Mouse (Mus musculus): ENCODE results near the gene Lrrc36. TPM values are rescaled to one million over a fixed set of nuclear protein-coding genes. Genes with fewer than 3 reads are reported as not detected.

Gene Lrrc36
- polyA plus RNA-seq, 1 experiment from 2014 or later = 0.88 TPM

DNA sequence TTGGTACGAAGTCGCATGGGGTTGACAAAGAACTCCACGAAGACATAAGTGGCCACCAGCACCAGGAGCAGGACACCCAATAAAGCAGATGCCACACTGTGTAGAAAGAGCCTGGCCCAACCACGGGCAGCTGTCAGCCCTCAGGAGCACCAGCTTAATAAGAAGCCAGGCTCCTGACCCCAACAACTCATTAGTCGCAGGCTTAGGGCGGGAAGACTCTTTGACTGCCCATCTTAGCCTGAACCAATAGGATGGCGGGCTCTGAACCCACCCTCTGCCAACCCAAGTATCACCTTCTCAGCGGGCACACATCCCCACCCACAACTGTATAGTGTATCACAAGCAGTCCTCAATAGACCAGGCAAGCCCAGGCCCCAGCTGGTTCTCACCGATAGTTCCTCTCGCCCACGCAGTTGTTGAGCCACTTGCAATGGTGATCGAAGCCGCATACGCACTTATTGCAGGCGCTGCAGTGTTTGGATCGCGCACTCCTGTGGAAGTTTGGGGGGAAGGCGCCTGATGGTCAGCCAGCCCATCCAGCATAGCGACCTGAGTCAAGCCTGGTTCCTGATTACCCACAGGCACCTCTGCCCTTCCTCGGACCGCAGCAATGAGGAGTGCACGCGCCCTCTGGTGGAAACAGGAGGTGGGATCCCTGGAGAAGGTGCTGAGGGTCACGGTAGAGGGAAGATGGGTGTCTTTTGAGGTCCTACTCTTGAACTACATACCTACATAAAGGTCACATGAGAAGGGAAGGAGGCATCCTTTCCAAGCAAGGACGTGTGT is 63.5 kb downstream of the Lrrc36 start:
- no peaks in the 10 kb centered on the region for H3K9me3 ChIP-seq
- H3K4me2 ChIP-seq (replicated peaks) = no peak overlapping the region
- H3K27me3 ChIP-seq = peaks cover 7% of the 10 kb centered on the region; the same call in 1 of the 2 replicates
- H3K36me3 ChIP-seq = 0 out of 2 replicates have a peak, but pooled peaks cover 3% of the 10 kb centered on the region
- H3K27ac ChIP-seq (replicated peaks) = no peak overlapping the region
- H3K9ac ChIP-seq (replicated peaks) = no peak overlapping the region
- peaks cover 23% of the 10 kb centered on the region for H3K4me1 ChIP-seq
- 41% methylated on average over 25 of the region's 25 CpGs for WGBS
- ATAC-seq (replicated peaks) = no peak
- H3K4me3 ChIP-seq = no peak overlapping the region

DNA sequence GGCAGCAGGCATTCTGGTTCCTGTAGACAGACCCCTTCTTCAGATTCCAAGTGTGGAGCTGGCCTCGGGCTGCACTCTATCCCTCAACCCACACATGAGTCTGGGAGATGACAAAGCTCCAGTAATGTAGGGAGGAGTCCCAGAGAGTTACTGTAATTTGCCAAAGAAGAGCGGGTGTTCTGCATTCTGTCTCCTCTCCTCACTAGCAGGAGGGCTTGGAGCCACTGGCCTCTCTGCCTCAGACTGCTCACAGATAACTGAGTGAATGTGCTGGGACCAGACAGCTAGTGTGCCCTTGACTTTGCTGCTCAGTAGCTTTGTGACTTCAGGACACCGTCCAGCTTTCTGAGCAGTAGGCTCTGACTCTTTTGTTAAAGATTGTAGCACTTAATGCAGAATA is 64.4 kb downstream of the Lrrc36 start:
- Histone ChIP-seq H3K9ac (replicated peaks) (no peak overlapping the region), H3K27me3 (peaks cover 7% of the 10 kb centered on the region; the same call in 1 of the 2 replicates), H3K27ac (replicated peaks) (no peak overlapping the region), H3K36me3 (0 out of 2 replicates have a peak, but pooled peaks cover 3% of the 10 kb centered on the region), H3K4me3 (no peak overlapping the region), H3K9me3 (no peaks in the 10 kb centered on the region), H3K4me2 (replicated peaks) (no peak overlapping the region), H3K4me1 (peaks cover 18% of the 10 kb centered on the region)
- no peak for ATAC-seq (replicated peaks)
- WGBS = 88% methylated on average over 3 of the region's 3 CpGs

DNA sequence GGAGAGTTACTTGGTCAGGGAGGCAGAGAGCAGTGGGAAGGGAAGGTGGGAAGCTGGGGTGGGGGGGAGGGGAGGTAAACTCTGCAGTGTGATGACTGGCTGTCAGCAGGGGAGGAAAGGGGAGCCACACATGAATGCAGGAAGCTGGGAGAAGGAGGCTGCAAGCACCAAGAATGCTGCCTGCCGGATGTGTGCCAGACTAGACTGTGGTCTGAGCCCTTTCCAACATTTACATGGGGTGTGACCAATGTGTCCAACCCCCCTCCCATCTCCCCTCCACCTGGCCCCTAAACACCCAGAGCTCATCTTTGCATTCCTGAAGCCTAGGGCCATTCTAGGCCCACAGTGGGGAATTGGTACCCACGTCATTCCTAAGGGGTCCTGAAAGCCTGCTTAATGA is 67.6 kb downstream of the Lrrc36 start:
- ATAC-seq (replicated peaks) = no peak
- Histone ChIP-seq H3K36me3 (0 out of 2 replicates have a peak, but pooled peaks cover 3% of the 10 kb centered on the region), H3K4me3 (no peak overlapping the region), H3K9me3 (no peaks in the 10 kb centered on the region), H3K27ac (replicated peaks) (no peak overlapping the region), H3K9ac (replicated peaks) (no peak overlapping the region), H3K4me2 (replicated peaks) (no peak overlapping the region), H3K27me3 (no peaks in the 10 kb centered on the region), H3K4me1 (no peaks in the 10 kb centered on the region)
- WGBS = 29% methylated on average over 2 of the region's 2 CpGs

DNA sequence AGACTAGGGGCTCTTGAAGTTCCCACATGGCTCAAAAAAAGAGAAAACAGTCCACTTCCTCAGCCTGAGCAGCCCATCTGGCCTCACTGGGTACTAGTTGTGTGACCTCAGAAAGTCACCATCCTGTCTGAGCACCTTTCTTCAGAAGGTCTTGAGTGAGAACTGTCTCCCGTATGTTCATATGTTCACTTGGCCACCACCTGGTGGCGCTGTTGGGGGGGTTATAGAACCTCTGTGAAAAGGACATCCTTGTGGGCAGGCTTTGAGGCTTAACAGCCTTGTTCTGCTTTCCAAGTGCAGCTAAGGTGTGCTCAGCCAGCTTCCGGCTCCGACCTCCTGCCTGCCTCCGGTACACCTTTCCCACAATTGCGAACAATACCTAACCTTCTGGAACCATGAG is 68.1 kb downstream of the Lrrc36 start:
- H3K9ac ChIP-seq (replicated peaks) = no peak overlapping the region
- WGBS = 65% methylated on average over 6 of the region's 6 CpGs
- no peak overlapping the region for H3K4me2 ChIP-seq (replicated peaks)
- no peak overlapping the region for H3K27ac ChIP-seq (replicated peaks)
- no peak for ATAC-seq (replicated peaks)
- no peaks in the 10 kb centered on the region for H3K4me1 ChIP-seq
- H3K9me3 ChIP-seq = no peaks in the 10 kb centered on the region
- no peak overlapping the region for H3K4me3 ChIP-seq
- H3K27me3 ChIP-seq = no peaks in the 10 kb centered on the region
- H3K36me3 ChIP-seq = no peaks in the 10 kb centered on the region

DNA sequence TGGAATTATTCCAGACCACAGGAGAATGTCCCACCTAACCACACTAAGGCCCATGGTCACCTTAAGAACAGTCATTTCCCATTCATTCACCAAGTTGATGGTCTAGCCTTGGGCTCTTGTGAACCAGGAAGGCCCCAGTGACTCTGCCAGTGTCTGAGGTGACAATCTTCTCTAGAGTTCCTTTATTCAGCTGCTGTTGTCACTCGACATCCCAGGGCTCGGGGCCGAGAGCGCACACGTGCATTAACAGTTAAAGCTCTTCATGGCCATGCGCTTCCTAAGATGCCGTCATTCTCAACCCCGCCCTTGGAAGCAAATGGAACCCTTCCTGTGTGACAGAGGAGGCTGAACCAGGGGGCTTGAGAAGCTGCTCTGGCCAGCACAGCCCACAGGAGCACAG is 68.8 kb downstream of the Lrrc36 start:
- Histone ChIP-seq H3K4me3 (no peak overlapping the region), H3K4me1 (no peaks in the 10 kb centered on the region), H3K27me3 (no peaks in the 10 kb centered on the region), H3K4me2 (replicated peaks) (no peak overlapping the region), H3K27ac (replicated peaks) (no peak overlapping the region), H3K36me3 (no peaks in the 10 kb centered on the region), H3K9ac (replicated peaks) (no peak overlapping the region), H3K9me3 (no peaks in the 10 kb centered on the region)
- WGBS = 85% methylated on average over 8 of the region's 8 CpGs
- ATAC-seq (replicated peaks) = no peak

DNA sequence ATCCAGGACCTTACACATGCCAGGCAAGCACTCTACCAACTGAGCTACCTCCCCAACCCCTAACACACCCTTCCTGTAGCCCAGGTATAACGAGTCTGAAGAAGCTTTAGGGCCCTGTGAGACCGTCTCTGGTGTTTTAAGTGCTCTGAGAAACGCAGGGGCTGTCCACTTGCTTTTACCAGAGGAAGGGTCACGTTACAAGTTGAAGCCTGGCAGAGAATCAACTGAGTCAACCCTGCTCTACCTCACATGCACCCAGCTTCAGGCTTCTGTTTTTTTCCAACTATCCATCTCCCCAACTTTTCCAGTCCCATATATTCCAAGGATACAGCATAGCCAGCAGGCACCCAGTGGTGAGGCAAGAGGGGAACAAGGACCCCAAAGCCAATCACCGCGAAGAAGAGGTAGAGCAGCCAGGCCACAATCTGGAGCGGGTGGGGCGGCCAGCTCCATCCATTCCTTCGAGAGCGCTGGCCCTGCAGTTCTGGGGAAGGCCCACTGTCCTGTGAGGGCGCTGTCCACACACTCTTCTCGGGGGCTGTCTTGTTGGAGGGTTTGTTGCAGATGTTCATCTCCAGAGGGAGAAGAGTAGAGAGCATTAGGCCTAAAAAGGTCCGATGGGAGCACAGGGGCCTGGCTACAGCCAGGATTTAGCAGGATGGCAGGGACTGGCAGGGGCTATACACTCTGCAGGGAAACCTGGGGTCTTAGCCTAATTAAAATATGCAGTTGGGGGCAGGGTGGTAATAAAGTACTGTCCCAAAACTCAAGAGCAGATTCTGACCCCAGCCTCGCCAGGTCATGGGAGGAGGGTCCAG is 70.0 kb downstream of the Lrrc36 start:
- 36% methylated on average over 14 of the region's 14 CpGs for WGBS
- H3K27ac ChIP-seq (replicated peaks) = no peak overlapping the region
- no peaks in the 10 kb centered on the region for H3K36me3 ChIP-seq
- no peaks in the 10 kb centered on the region for H3K27me3 ChIP-seq
- H3K4me1 ChIP-seq = no peaks in the 10 kb centered on the region
- no peak overlapping the region for H3K4me2 ChIP-seq (replicated peaks)
- H3K9me3 ChIP-seq = no peaks in the 10 kb centered on the region
- no peak overlapping the region for H3K4me3 ChIP-seq
- no peak; the same call in 1 of the 2 replicates for ATAC-seq (replicated peaks)
- no peak overlapping the region for H3K9ac ChIP-seq (replicated peaks)

DNA sequence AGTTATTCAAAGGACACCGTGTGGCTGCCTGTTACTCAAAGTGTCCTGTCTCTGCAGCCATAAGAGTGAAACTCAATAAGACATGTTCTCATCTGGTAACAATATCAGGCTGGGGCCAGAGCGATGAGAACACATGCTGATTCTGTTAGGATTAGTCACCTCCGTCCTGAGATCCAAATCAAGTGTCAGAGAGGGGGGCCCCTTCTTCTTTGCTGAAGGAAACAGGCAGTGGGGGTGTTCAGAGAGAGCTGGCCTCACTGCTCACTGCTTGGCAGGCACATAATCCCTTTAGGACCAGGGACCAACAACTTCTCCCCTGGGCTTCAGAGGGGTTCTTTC is 70.6 kb downstream of the Lrrc36 start:
- Histone ChIP-seq H3K4me2 (replicated peaks) (no peak overlapping the region), H3K9ac (replicated peaks) (no peak overlapping the region), H3K36me3 (no peaks in the 10 kb centered on the region), H3K9me3 (no peaks in the 10 kb centered on the region), H3K4me3 (no peak overlapping the region), H3K27ac (replicated peaks) (no peak overlapping the region), H3K4me1 (no peaks in the 10 kb centered on the region), H3K27me3 (no peaks in the 10 kb centered on the region)
- no peak for ATAC-seq (replicated peaks)
- WGBS = 34% methylated on average over 3 of the region's 3 CpGs

DNA sequence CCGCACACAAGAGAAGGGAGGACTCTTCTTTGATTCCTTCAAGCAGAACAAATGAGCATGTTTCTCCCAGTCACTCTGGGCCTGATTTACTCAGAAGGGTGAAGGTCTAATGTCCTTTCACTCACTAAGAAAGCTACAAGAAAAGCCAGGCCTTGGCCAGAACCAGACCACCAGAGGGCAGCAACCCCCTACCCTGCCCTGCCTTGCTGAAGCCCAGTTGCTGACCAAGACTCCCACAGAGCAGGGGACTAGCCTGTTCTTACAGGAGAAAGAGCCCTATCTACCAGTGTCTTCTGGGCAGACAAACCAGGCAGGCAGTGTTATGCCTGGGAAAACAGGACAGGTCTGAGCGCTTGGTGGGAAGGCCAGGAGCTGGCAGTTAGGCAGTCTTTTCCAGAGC is 71.0 kb downstream of the Lrrc36 start:
- Histone ChIP-seq H3K4me1 (no peaks in the 10 kb centered on the region), H3K4me3 (no peak overlapping the region), H3K36me3 (no peaks in the 10 kb centered on the region), H3K9me3 (no peaks in the 10 kb centered on the region), H3K4me2 (replicated peaks) (no peak overlapping the region), H3K27me3 (no peaks in the 10 kb centered on the region), H3K27ac (replicated peaks) (no peak overlapping the region), H3K9ac (replicated peaks) (no peak overlapping the region)
- WGBS = 35% methylated on average over 2 of the region's 2 CpGs
- no peak for ATAC-seq (replicated peaks)

DNA sequence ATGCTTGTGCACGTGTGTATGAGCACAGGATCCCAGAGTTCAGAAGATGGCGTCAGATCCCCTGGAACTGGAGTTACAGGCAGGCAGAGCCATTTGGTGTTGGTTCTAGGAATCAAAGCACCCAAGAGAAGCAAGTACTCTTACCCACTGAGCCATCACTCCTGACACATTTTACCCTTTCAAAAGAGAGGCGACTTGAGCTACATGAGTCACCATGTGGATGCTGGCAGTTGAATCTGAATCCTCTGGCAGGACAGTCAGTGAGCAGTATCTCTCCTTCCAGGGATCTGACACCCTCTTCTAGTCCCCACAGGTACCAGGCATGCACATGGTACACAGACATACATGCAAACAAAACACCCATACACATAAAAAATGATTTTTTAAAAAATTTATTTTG is 74.7 kb downstream of the Lrrc36 start:
- H3K4me2 ChIP-seq (replicated peaks) = no peak overlapping the region
- no peaks in the 10 kb centered on the region for H3K9me3 ChIP-seq
- ATAC-seq (replicated peaks) = no peak
- no peaks in the 10 kb centered on the region for H3K27me3 ChIP-seq
- no peaks in the 10 kb centered on the region for H3K36me3 ChIP-seq
- no peaks in the 10 kb centered on the region for H3K4me1 ChIP-seq
- H3K27ac ChIP-seq (replicated peaks) = no peak overlapping the region
- WGBS = 82% methylated on average over 3 of the region's 3 CpGs
- H3K4me3 ChIP-seq = no peak overlapping the region
- no peak overlapping the region for H3K9ac ChIP-seq (replicated peaks)

DNA sequence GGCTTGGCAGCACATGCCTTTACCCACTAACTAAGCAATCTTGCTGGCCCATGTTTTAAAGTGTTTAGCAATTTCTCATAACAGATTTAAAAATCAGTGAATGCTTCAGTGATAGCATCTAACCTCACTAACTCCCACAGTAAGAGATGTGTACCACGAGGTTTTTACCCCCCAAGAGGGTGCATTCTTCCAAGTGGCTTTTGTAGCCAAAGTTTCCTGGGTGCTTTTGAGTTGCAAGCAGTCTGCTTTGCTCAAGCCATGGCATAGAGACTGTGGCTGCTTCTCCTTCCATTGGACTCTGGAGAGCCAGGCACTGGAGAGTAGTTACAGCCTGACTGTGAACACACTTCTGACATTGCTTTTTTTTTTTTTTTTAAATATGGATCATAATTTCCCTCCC is 75.9 kb downstream of the Lrrc36 start:
- H3K9ac ChIP-seq (replicated peaks) = no peak overlapping the region
- no peak overlapping the region for H3K27ac ChIP-seq (replicated peaks)
- no peak overlapping the region for H3K4me3 ChIP-seq
- H3K27me3 ChIP-seq = no peaks in the 10 kb centered on the region
- ATAC-seq (replicated peaks) = no peak
- H3K36me3 ChIP-seq = no peaks in the 10 kb centered on the region
- no peaks in the 10 kb centered on the region for H3K9me3 ChIP-seq
- 44% methylated on average over 1 of the region's 1 CpGs for WGBS
- H3K4me2 ChIP-seq (replicated peaks) = no peak overlapping the region
- H3K4me1 ChIP-seq = no peaks in the 10 kb centered on the region

DNA sequence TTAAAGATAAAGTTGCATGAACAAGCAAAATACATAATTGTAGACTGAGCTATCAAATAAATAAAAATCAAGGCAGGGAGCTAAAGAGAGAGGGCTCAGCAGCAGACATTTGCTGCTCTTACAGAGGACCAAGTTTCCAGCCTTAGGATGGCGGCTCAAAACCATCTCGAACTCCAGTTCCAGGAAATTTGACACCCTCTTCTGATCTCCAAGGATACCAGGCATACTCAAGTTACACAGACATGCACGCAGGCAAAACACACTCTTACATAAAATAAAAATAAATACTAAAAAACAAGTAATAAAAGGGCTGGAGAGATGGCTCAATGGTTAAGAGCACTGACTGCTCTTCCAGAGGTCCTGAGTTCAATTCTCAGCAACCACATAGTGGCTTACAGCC is 80.1 kb downstream of the Lrrc36 start:
- 64% methylated on average over 3 of the region's 3 CpGs for WGBS

DNA sequence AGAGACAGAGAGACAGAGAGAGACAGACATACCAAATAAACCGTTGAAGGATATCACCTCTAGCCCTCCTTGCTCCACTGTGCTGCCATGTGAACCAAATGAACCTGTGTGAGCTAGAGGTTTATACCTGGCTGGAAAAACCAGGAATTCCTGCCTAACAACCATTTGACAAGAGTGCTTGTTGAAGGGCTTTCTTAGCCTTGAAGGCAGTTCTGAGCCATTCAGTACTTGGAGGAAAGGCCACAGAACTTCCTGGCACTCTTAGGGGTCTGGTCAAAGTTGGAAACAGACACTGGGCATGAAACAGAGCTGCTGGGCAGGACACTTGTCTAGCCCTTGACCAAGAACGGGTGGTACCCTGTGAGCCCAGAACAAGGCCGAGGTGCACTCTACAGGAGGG is 81.2 kb downstream of the Lrrc36 start:
- no peaks in the 10 kb centered on the region for H3K9me3 ChIP-seq
- H3K9ac ChIP-seq (replicated peaks) = no peak overlapping the region
- H3K36me3 ChIP-seq = no peaks in the 10 kb centered on the region
- ATAC-seq (replicated peaks) = no peak
- H3K4me2 ChIP-seq (replicated peaks) = no peak overlapping the region
- H3K27me3 ChIP-seq = no peaks in the 10 kb centered on the region
- WGBS = 86% methylated on average over 3 of the region's 3 CpGs
- peaks cover 21% of the 10 kb centered on the region for H3K4me1 ChIP-seq
- H3K27ac ChIP-seq (replicated peaks) = no peak overlapping the region
- no peak overlapping the region for H3K4me3 ChIP-seq

More for the DNA sequence above, 80.1 kb downstream of the Lrrc36 start:
- ATAC-seq (replicated peaks) = no peak
- H3K27me3 ChIP-seq = no peaks in the 10 kb centered on the region
- H3K9me3 ChIP-seq = no peaks in the 10 kb centered on the region
- H3K9ac ChIP-seq (replicated peaks) = no peak overlapping the region
- H3K4me2 ChIP-seq (replicated peaks) = no peak overlapping the region
- H3K36me3 ChIP-seq = no peaks in the 10 kb centered on the region
- no peak overlapping the region for H3K4me3 ChIP-seq
- no peak overlapping the region for H3K27ac ChIP-seq (replicated peaks)
- peaks cover 21% of the 10 kb centered on the region for H3K4me1 ChIP-seq

Data from forebrain, embryonic 15.5 days (tissue).